Mouse (Mus musculus) lung, adult 18-20 months (tissue): ENCODE results near the gene Galt.
"Not testable (repeated sequence)": the region's sequence is repeated elsewhere in the genome, so short reads cannot be mapped to it uniquely, and the experiment has no call there.

Source experiments
- DNase-seq, 2 experiments: peaks; one replicate each; pipeline ENCODE4 v3.0.0; 2022; ENCODE audit warnings: mixed read lengths in 2 of 2

Gene Galt

DNA sequence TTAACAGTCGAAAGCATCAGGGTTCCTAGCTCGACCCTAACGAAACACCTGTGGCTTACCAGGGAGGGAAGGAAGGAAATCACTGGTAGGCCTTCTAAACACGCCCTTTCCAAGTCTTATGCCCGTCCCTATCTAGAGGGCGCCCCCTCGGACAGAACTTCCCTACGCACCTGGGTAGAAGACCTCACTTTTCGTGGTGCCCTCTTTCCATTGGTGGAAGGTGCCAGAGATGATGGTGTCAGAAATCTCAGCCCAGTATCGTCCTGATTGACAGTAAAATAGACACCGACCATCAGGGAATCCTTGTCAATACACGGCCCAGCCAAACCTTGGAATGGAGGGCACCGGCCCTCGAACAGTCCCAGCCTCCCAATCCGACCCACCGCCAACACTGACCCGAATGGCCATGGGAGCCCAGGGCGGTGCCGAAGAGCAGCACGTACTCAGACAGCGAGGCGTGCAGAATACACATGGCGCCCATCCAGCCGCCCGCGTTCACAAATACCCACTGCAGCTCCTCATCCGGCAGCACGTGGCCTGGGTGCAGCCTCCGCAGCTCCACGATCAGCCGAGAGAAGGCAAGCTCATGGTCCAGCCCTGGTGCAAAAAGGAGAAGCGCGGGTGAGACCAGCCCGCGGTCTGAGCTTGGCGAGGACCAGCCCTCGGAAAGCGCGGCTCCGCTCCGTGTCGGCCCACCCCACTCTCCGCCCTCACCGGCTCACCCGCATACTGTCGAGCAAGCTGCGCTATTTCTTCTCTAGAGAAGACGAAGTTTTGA lies 14.5 kb upstream of the Galt start:
- peak in 1 of 2 experiments; percentile 56 for DNase-seq

DNA sequence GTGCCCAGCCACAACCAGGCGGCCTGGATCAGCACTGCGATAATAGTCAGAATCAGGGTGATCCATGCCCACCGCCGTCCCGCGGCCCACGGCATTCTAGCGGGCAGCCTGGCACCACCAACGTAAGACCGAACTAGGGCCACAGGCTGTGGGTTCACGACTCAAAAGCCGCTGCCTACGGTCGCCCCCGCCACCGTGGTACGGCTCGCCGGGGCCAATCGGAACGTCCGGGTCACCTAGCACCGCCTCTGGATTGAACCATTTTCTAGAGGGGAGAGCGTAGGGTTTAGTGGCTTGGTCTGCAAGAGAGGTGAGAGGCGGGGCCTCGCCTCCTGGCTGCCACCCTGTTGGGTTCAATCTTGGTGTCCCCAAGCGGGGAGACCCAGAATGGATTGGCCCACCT lies 13.9 kb upstream of the Galt start:
- DNase-seq, result peak; percentile 95 to 96

DNA sequence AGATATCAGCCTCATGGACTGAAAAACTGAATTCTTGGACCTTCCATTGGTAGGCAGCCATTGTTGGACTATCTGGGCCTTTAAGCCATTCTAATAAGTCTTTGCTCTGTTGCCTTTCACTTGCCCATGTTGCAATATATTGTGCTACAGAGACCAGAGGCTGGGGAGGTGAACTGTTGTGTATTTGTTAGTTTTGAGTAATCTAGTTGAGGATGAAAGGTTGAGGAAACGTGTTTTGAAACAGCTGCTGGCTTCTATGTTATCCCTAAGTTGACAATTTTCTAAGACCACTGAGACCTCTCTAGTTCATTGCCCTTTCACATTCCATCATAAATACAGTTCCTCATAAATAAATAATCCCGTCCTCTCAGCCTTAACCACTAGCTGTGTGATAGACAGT lies 10.9 kb upstream of the Galt start:
- DNase-seq, result no peak

DNA sequence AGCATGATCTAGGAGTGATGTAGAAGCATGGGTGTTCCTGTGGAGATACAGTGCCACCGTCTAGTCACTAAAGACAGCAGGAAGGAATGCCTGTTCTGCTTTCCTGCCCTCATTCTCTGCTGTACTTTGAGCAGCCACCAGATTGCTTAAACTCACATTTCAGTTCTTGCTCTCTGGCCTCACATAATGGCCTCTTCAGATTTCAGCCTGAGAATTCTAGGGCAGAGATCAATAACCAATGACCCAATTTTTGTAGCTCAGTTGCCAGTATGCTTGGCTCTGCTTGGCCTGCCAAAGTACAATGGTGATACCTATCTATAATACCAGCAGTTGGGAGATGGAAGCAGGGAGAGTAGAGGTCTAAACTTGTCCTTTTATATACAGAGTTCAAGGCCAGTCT lies 10.0 kb upstream of the Galt start:
- DNase-seq, result no peak

DNA sequence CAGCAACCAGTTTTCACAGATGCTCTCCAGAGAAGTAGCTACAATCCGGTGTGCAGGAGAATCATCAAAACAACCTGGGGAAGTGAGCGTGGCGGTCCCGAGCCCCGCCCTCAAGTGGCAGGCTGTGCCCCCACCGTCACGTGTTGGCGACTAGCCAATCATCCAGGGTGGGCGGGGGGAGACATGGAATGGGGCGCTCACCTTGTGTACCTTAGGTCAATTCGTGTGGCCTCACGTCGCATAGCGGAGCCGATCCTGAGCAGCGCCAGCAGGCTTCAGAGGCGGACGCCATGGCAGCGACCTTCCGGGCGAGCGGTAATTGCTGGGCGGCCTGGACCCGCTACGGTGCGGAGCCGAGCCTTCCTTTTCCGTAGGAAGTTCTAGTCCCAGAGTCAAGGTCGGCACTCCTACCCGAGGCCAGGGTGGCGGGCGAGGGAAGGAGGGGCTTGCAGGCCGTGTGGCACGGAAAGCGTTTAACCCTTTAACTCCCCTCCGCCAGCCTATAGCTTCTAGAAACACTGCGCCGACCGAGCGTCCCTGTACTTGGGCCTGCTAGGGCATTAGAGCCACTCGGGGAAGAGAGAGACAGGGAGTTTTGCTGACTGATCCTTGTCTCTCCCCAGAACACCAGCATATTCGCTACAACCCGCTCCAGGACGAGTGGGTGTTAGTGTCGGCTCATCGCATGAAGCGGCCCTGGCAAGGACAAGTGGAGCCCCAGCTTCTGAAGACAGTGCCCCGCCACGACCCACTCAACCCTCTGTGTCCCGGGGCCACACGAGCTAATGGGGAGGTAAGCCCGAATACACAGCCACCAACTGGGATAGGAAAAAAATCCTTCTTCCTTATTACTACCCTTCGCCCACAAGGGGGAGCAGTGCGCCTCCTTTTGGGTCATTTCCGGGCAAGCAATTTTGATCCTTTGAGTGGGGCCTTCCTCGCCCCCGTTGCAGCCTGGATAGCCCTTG lies 594 bp downstream of the Galt start, which contains the start of gene Sigmar1:
Sigmar1 (minus strand) TSS at position 820 of the 968 bp plus-strand sequence.
- DNase-seq, result peak; percentile 88 to 91

DNA sequence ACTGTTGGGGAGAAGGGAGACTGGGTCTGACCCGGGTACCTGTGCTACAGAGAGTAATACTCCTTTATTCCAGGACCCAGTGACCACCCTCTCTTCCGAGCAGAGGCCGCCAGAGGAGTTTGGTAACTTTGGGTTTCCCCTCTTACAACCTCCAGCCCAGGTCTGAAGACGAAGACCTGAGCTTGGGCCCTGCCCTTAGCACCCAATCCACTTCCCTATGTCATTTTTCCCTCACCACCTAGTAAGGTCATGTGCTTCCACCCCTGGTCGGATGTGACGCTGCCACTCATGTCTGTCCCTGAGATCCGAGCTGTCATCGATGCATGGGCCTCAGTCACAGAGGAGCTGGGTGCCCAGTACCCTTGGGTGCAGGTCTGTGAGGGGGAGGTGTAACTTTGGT lies 1.4 kb downstream of the Galt start:
- DNase-seq, result no peak

DNA sequence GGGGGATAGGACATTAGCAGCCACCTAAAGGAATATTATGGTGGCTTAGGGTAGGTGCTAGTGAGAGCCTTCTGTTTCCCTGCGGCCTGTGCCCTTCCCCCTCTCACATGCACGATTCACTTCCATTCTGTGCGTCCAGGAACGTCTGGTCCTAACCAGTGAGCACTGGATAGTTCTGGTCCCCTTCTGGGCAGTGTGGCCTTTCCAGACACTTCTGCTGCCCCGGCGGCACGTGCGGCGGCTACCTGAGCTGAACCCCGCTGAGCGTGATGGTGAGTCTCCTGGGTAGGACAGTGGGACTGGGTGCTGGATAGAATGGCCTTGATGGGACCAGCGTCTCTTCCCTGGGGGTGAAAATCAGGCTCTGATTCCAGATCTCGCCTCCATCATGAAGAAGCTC lies 2.3 kb downstream of the Galt start:
- DNase-seq, result no peak

DNA sequence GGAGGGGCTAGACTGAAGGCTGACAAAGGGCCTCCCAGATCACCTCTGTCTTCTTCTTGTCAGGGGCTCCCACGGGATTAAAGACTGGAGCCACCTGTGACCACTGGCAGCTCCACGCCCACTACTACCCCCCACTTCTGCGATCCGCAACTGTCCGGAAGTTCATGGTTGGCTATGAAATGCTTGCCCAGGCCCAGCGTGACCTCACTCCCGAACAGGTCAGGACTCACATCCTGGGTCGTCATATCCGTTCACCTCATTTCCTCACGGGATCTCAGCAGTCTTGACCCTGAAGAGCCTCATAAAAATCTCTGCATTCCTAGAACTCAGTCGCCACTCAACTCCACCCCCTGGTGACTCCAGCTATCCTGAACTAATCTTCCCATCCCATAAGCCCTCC lies 3.0 kb downstream of the Galt start:
- no peak for DNase-seq

DNA sequence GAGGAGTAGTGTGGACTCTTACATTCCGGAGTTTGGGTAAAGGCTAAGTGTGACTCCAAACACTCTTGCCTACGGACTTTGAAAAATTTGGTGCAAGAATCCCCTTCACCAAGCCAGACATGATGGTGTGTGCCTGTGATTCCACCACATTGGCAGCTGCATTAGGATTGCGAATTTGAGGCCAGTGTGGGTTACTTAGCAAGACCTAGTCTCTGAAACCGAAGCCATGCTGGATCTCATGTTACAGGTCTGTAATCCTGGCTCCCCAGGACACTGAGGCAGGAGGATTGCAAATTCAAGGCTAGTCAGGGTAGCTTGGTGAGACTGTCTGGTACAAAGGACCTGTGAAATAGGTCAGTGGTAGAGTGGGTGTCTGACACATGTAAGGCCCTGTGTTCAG lies 3.7 kb downstream of the Galt start:
- no peak for DNase-seq

DNA sequence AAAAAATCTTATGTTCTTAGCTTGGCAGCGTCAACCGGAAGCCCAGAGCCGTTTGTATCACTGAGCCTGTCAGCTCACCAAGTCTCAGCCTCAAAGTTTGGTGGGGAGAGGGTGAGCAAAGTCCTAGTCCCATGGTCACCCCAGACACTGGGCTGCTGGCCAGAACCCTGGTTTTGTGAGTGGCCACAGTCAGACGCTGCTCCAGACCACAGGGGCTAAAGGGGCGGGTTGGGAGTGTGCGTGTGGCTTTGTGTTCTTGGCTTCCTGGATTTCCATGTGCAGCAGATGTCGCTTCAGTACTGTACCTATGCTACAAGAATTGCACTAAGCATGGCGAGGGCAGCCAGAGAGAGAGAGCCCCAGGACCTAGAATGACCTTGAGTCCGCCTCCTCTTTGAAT lies 4.2 kb downstream of the Galt start:
- DNase-seq, result no peak

DNA sequence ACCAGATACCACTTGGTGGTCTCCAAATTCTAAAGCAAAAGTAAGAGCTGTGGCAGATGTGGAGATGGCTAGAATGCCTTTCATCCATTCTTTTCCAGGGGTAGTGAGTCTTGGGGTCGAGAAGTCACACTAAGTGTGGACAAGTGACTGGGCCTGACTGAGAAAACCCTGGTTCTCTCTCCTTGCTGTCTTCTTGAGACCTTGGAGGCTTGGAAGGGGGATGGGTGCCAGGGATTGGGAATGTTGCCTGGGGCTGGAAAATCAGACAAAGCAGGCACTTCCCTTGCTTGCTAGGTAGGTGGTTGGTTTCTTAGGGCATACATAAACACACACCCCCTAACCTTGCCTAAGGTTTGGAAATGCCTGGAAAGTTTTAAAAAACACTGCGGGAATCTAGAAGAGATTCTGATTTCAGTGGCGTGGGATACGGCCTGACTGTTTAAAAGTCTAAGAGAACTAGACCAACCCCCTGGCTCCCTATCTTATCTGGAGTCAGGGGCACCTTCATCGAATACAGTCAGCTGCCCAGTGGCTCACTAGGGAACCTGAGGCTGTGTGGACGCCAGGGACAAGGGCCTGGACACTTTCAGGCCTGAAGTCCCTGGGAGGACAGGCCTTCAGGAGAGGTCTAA lies 4.7 kb downstream of the Galt start:
- DNase-seq, result no peak

DNA sequence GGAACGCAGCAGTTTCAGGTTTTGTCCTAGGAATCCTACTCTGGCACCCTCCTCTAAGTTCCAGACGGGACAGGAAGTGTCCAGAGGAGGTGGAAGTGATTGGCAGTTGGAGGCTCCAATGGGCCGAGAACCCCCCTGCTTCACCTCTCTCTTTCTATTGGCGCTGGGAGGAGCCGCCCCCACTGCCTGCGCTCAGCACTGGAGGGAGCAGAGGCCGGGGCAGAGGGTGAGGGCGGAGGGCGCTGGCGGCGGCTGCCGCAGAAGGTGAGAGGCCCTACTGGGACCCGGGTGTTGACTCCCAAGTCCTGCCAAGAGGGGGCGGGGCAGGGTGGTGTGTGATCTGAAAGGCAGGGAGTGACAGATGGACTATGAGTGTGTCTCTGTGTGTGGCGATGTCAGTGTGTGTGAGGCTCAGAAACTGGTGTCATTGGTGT lies 5.3 kb downstream of the Galt start:
- peak; percentile 96 to 97 for DNase-seq

DNA sequence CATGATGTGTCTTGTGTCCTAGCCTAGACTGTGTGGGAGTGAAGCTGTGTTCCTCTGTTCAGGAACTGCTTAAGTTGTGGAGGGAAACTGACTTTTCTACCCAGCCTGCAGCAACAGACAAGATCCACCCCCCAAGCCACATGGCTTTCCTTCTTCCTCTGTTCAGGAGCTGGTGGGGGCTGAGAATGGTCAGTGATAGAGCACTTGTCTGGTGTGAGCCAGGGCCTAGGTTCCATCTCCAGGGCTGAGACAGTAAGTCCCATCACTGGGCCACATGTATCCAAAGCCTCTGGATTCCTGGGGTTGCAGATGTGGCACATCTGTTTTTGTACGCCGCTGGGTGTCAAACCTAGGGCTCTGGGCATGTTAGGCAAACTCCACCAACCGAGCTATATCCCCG lies 5.9 kb downstream of the Galt start:
- DNase-seq, result no peak

DNA sequence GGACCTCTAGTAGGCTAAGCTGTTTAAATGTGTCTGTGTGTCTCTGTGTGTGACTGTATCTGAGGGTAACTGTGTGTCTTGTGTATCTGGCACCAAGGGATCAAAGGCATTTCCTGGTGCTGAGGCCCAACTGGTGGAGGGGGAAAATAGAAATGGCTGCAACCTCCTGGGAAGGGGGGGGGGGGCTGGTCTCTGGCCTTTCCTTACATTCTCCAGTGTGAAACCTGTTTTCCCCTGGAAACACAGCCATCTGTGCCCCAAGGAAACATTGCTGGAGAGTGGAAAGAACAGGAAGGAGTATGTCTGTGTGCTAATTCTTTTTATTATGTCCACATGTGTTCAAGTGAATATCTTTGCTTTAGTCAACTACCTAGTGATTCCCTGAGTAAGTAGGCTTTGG lies 6.7 kb downstream of the Galt start:
- DNase-seq, result no peak

DNA sequence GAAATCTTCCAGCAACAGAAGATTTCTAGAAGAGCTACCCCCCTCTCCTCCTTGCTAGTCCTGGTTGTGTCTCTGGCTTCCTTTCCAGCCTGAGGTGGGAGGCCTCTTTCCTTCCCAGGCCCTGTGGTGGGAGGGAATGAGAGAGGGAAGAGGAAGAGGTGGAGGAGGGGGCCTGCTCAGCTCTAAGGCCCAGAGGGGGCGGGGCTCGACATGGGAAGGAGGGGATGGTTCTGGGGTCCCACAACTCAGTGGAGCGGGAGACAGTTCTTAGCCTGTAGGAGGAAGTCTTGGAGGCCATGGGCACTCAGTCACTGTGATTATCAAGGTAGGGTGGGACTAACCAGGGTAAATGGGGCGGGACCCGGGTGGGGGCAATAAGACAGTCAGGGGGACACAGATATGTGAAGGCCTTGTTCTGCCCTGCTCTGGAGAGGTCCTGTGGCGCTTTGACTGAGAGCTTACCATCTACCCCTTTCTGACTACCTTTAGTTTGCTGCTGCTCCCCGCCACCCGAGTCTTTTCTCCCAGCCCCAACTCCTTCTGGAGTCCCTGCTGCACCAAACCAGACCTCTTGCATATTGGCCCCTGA lies 7.2 kb downstream of the Galt start:
- DNase-seq, result no peak

DNA sequence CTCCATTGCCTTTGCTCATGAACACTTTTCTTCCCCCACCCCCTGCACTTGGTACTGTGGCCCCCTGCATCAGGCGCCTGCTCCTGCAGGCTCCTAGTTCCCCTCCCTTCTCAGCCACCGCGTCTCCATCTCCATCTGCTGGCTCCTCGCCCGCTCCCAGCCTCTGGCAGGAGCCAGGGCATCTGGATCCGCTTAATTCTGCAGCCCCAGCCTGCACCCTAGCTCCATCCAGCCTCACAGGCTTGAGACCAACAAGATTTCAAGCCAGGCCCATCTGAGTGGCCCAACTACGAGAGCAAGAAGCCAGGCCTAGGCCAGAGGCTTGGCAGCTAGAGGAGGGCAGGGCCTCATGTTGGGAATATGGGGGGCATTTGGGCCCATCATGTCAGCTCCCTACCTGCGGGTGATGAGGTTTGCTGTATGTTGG lies 7.7 kb downstream of the Galt start:
- peak; percentile 38 to 40 for DNase-seq

DNA sequence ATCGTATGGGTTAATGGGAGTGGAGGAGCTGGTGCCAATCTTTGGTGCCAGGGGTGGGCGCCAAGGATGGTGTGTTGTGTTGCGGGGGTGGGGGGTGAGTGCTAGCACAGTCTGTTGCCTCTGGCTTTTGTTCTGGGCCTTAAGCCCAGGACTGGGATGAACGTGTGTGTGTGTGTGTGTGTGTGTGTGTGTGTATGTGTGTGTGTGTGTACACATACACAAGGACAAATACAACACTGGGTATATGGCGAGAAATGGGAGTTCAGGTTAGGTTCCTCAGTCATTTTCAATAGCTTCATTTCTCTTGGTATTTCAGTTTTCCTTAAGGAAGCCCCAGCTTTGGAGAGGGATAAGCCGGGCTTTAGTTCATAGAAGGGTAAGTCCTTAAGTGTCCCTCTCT lies 8.1 kb downstream of the Galt start:
- not testable (repeated sequence) for DNase-seq

DNA sequence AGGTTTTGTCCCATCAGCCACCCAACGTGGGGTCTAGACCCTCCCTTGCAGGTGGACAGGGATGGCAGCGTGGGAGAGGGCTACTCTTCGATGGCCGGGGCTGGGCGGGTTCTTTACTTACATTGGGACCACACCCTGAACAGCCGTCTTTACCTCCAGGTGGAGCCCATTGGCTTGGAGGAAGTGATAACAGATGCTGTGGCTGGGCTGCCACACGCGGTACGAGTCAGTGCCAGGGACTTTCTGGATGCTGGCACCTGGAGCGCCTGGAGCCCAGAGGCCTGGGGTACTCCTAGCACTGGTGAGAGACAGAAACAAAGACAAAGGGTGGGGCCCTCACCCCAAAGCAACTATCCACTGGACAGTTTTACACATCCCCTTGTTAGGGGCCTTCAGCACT lies 12.3 kb downstream of the Galt start:
- DNase-seq, result not testable (repeated sequence)

DNA sequence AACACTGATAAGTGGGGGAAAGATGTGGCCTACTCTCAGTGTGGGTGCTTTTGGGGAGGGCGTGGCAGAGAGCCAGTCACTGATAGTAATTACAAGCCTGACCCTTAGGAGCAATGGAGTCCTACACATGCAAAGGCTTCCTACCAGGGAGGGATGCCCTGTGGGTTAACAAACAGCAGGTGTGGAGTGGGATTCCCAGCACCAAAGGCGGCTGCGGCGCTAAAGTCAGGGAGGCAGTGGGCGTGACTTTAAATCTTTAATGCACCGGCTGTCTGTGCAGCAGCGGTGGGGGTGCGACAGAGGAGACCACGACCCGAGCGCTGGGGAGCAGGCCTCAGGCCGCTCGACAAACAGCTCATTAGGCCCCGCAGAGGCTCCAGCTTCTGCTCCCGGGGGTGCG lies 17.9 kb downstream of the Galt start:
- not testable (repeated sequence) for DNase-seq

DNA sequence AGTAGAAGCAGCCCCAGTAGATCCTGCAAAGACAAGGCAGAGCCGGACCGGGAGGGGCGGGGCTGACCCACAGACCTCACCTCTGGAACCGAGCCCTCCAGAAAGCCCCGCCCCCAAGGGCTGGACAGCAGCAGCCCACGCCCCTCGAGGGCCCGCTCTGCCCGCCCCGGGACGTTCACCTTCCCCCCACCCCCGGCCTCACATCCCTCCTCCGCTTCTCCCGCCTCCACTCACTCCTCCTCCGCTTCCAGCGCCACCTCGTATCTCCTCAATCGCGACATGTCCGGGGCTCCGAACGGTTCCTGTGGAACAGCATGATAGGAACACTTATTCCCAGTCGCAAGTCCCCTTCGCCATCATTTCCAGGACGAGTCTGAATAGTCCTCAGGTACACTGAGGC lies 18.5 kb downstream of the Galt start:
- peak; percentile 83 to 88 for DNase-seq

DNA sequence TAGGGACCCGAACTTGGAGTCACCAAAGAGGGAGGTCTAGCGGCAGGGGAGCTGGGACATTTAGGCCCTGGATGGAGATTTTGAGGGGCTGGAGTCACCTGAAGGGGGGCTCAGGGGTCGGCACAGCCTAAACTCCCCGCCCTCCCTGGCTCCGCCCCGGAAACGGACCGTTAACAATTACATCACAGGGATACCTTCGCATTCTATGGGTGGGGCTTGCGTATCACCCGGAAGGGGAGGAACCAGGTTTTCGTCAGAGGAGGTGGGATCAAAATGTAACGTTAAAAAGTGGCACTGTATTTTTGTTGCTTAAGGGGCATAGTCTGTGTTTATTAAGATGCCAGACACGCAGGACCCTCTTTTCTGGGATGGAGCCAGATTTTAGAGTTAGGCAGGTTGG lies 19.0 kb downstream of the Galt start, which contains the start of gene Ccl27a:
Ccl27a (minus strand) TSS at position 246 of the 400 bp plus-strand sequence.
- DNase-seq, result peak; percentile 89 to 93

DNA sequence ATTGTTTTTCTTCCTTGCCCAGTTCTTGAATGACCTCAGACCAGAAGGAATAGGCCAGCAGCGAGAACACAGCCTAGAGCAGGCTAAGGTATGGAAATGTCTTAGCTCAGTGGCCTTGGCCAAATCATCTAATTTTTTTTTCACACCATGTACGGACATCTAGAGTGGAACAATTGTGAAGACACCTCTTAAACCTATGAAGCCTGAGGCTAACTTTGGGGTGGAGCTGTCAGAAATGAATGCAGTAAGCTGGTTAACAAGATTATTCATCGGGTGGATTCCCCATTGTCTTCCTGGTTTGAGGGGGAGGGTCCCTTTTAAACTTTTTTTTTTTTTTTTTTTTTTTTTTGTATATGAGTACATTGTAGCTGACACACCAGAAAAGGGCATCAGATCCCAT lies 19.5 kb downstream of the Galt start:
- not testable (repeated sequence) for DNase-seq

DNA sequence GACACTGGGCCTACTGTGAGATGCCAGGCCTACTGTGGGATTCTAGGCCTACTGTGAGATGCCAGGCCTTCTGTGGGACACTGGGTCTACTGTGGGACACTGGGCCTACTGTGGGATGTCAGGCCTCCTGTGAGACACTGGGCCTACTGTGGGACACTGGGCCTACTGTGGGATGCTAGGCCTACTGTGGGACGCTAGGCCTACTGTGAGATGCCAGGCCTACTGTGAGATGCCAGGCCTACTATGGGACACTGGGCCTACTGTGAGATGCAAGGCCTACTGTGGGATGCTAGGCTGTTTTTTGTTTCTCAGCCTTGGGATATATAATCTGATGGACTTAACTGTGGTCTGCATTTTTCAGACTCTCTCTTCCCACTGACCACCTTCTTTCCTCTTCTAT lies 20.8 kb downstream of the Galt start:
- DNase-seq, result not testable (repeated sequence)
